Mouse (Mus musculus): Measurements from ENCODE around the gene Slain1.

DNA sequence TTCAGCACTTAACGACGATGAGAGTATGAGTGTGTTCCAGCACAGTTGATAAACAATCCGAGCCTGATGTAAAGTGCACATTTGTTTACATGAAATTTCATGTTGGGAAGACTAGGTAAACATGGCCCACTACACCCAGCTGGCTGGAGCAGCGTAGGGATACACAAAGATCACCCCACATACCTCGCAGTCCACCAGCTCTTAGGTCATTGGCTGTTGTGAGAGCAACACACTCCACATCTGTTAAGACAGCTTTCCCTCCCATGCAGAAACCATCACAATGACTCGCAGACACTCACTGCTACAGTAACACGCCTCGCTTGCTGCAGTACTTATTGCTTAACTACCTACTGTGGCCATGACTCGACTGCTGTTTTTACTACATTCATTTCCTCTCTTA, 104.4 kb downstream of the Slain1 start:
- no peak for TF ChIP-seq CTCF (IDR thresholded peaks at IDR 0.05; ENCODE audit: insufficient read depth, low read length)
- no peak for TF ChIP-seq POLR2A (IDR thresholded peaks at IDR 0.05; ENCODE audit: borderline replicate concordance, extremely low read depth, low read depth, low read length)

All from lung, adult 2 months (tissue).